Mouse (Mus musculus) neural tube, embryonic 14.5 days (tissue): Measurements from ENCODE around the gene Trappc2l. TPM values are rescaled to one million over a fixed set of nuclear protein-coding genes. Genes with fewer than 3 reads are reported as not detected.

Experiments used
- ATAC-seq: fragments of 200-750 bp; cut with Nextera tagmentation; 2 replicates; pipeline ENCODE4 v1.8.0; 2017; ENCODE audit warnings: low read depth, mild to moderate bottlenecking, moderate TSS enrichment, moderate library complexity
- H3K27ac ChIP-seq: fragments of 300-500 bp; sonication (generic); 2 replicates; pipeline ENCODE4 v1.5.1; 2014; ENCODE audit warnings: low read depth, mild to moderate bottlenecking, control low read depth, low read length, moderate library complexity, mixed read lengths
- H3K27me3 ChIP-seq: fragments of 300-500 bp; sonication (generic); 2 replicates; pipeline ENCODE4 v1.6.1; 2014; ENCODE audit warnings: low read length; ENCODE audit not compliant: control insufficient read depth, insufficient read depth
- H3K36me3 ChIP-seq: fragments of 300-500 bp; sonication (generic); 2 replicates; pipeline ENCODE4 v1.6.1; 2014; ENCODE audit warnings: low read length, mixed read lengths; ENCODE audit not compliant: control insufficient read depth, insufficient read depth
- H3K4me1 ChIP-seq: fragments of 300-500 bp; sonication (generic); 2 replicates; pipeline ENCODE4 v1.6.1; 2014; ENCODE audit warnings: low read length; ENCODE audit not compliant: control insufficient read depth, insufficient read depth
- H3K4me2 ChIP-seq: fragments of 300-500 bp; sonication (generic); 2 replicates; pipeline ENCODE4 v1.6.1; 2014; ENCODE audit warnings: mild to moderate bottlenecking, low read depth, low read length, control low read depth
- H3K4me3 ChIP-seq: fragments of 300-500 bp; sonication (generic); 2 replicates; pipeline ENCODE4 v1.5.1; 2014; ENCODE audit warnings: low read depth, low read length, control low read depth, mixed read lengths
- H3K9ac ChIP-seq: fragments of 300-500 bp; sonication (generic); replicated peaks from 2 replicates; pipeline ENCODE4 v1.6.1; 2014; ENCODE audit warnings: low read depth, mild to moderate bottlenecking, control low read depth, low read length, mixed read lengths
- H3K9me3 ChIP-seq: fragments of 300-500 bp; sonication (generic); 2 replicates; pipeline ENCODE4 v1.6.1; 2016; ENCODE audit warnings: low read length; ENCODE audit not compliant: control insufficient read depth
- WGBS: fragments of 180-500 bp; shearing (Covaris S2); extraction: QIAGEN DNeasy Blood & Tissue Kit; methylation state at CpG from one replicate; pipeline ENCODE4 v1.1.7; 2014; 5-methylcytosine and 5-hydroxymethylcytosine counted together
- polyA plus RNA-seq: library from polyadenylated mRNA; unstranded; fragments of >200 nt; fragmentation: Nextera tagmentation; extraction: Ambion mirVana; gene quantifications from 2 replicates; pipeline ENCODE4 v1.2.1, GENCODE M21; 2014

Trappc2l gene
- polyA plus RNA-seq, 1 experiment from 2014 or later = 150 TPM

DNA sequence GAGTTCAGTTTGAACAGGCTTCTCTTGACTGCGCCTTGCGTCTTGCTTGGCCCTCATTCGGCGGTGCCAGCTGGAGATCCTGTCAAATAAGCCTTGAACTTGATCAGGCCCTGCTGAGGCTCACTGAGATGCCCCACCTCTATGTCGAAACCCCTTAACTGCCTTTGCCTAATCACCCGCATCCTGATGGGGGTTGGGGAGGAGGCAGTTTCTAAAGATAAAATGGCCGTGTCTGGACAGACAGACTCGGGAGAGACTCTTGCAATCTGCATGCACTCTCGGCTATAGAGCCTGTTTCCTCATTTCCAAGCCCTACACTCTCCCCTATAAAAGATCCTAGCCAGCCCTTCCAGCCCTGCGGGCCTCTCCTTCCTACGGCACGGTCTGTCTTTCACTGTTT, 18.2 kb upstream of the Trappc2l start:
- Histone ChIP-seq H3K4me2 (no peak overlapping the region), H3K9ac (no peak overlapping the region), H3K27ac (no peak overlapping the region), H3K9me3 (no peaks in the 10 kb centered on the region), H3K36me3 (no peaks in the 10 kb centered on the region), H3K4me3 (no peak overlapping the region), H3K4me1 (0 out of 2 replicates have a peak, but pooled peaks cover 7% of the 10 kb centered on the region), H3K27me3 (no peaks in the 10 kb centered on the region)
- 60% methylated on average over 12 of the region's 12 CpGs for WGBS
- ATAC-seq = no peak

GRCm38 (mm10) chr8:122593783-122594507, 17.5 kb upstream of the Trappc2l start:
- 61% methylated on average over 19 of the region's 19 CpGs for WGBS
- H3K36me3 ChIP-seq = no peaks in the 10 kb centered on the region
- no peaks in the 10 kb centered on the region for H3K27me3 ChIP-seq
- no peak overlapping the region for H3K4me2 ChIP-seq
- H3K4me1 ChIP-seq = 0 out of 2 replicates have a peak, but pooled peaks cover 7% of the 10 kb centered on the region
- no peak overlapping the region for H3K4me3 ChIP-seq
- H3K9ac ChIP-seq = no peak overlapping the region
- no peaks in the 10 kb centered on the region for H3K9me3 ChIP-seq
- H3K27ac ChIP-seq = no peak overlapping the region
- ATAC-seq = peak; percentile 24; the same call in 1 of the 2 replicates

GRCm38 (mm10) chr8:122596031-122596430, 15.4 kb upstream of the Trappc2l start:
- Histone ChIP-seq H3K9ac (no peak overlapping the region), H3K4me1 (0 out of 2 replicates have a peak, but pooled peaks cover 7% of the 10 kb centered on the region), H3K4me2 (no peak overlapping the region), H3K27ac (no peak overlapping the region), H3K27me3 (no peaks in the 10 kb centered on the region), H3K9me3 (no peaks in the 10 kb centered on the region), H3K36me3 (no peaks in the 10 kb centered on the region), H3K4me3 (no peak overlapping the region)
- 63% methylated on average over 4 of the region's 4 CpGs for WGBS
- no peak for ATAC-seq

DNA sequence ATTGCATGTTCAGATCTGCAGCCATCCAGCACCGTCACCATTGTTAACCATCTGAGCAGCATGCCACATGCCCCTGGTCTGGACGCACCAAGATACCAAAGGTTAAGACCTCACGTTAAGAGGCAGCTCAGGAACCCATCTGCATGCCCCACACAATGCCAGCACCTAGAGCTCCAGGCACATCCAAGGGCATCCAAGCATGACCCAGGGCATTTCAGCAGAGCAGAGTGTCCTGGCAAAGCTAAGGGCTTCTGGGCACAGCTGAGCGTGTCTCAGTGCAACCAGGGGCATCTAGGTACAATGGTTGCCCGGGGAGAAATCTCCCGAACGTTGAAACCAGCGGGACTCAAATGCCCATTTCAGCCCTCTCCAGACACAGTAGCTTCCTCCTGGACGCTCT, 10.8 kb upstream of the Trappc2l start:
- Histone ChIP-seq H3K27ac (no peak overlapping the region), H3K36me3 (no peaks in the 10 kb centered on the region), H3K4me1 (no peaks in the 10 kb centered on the region), H3K27me3 (no peaks in the 10 kb centered on the region), H3K4me2 (no peak overlapping the region), H3K9ac (no peak overlapping the region), H3K9me3 (no peaks in the 10 kb centered on the region), H3K4me3 (no peak overlapping the region)
- no peak for ATAC-seq
- WGBS = 84% methylated on average over 9 of the region's 9 CpGs

DNA sequence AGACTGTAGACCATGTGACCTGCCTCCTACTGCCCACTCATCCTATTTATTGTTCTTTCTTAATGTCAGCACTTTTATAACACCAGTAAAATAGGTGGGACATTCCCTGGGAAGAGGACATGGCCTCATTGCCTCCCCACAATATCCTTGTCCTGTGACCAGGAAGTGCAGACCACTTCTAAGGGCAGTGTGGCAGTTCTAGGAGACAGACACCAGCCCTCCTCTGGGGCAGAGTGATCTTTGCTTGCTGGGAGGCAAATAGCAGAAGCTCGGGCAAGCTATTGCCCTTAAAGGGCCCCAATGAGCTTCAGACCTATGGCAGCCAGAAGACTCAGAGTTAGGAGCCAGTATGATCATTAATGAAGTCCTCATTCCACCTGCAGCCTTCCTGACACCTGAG, 6.8 kb upstream of the Trappc2l start:
- no peaks in the 10 kb centered on the region for H3K36me3 ChIP-seq
- no peaks in the 10 kb centered on the region for H3K4me1 ChIP-seq
- no peak overlapping the region for H3K9ac ChIP-seq
- H3K9me3 ChIP-seq = no peaks in the 10 kb centered on the region
- no peak overlapping the region for H3K4me2 ChIP-seq
- 25% methylated on average over 1 of the region's 1 CpGs for WGBS
- no peak overlapping the region for H3K4me3 ChIP-seq
- no peak for ATAC-seq
- no peaks in the 10 kb centered on the region for H3K27me3 ChIP-seq
- H3K27ac ChIP-seq = no peak overlapping the region

DNA sequence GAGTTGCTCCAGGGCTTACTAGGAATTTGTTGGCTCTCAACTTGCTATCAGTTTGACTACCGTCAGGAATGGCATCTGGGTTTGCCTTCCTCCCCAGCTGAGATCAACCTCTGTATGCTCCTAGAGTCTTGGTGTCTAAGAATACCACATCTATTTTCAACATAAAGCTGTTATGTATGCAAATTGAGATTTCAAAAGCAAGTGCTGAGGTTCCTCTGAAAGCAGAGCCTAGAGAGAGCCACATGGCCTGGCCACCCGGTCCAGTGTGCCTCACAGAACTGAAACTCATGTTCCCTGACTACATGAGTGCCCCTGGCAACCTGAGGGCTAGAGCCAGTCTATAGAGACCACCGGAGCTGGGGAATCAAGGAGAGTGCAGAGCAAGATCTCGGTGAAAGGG, 6.1 kb upstream of the Trappc2l start:
- Histone ChIP-seq H3K9ac (no peak overlapping the region), H3K4me2 (no peak overlapping the region), H3K27me3 (no peaks in the 10 kb centered on the region), H3K9me3 (no peaks in the 10 kb centered on the region), H3K4me3 (no peak overlapping the region), H3K4me1 (no peaks in the 10 kb centered on the region; the same call in 1 of the 2 replicates), H3K36me3 (no peaks in the 10 kb centered on the region), H3K27ac (no peak overlapping the region)
- 85% methylated on average over 4 of the region's 4 CpGs for WGBS
- ATAC-seq = no peak

DNA sequence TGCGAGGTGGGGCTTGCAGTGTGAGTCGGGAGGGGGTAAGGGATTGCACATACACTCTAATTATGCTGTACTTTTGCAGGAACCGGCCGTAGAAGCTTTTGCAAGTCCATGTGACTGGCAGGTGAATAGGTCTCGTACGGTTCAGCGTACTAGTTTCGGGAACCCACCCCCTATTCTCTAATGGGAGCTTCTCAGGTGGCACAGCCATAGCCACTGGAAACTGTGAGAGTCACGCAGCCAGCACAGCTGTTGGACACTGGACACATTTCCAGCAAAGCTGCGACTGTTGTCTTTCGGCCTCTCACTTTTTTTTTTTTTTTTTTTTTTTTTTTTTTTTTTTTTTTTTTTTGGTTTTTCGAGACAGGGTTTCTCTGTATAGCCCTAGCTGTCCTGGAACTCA, 4.6 kb upstream of the Trappc2l start:
- no peak for ATAC-seq
- no peak overlapping the region for H3K4me2 ChIP-seq
- WGBS = 93% methylated on average over 11 of the region's 12 CpGs

DNA sequence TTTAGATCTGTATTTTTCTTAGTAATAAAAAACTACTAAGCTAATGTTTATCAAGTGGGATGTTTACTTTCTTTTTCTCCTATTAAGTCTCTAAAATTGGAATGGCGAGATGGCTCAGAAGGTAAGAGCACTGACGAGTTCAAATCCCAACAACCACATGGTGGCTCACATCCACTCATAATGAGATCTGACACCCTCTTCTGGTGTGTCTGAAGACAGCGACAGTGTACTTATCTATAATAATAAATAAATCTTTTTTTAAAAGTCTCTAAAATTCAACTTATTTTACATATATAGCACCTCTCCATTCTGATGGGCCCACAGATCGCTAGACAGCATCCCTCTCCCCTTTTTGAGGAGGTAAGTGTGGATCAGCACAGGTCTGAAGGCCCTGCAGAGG, 1.2 kb upstream of the Trappc2l start:
- Histone ChIP-seq H3K27ac (no peak overlapping the region), H3K9ac (no peak overlapping the region), H3K4me1 (peaks cover 12% of the 10 kb centered on the region), H3K27me3 (no peaks in the 10 kb centered on the region), H3K4me2 (0 out of 2 replicates have a peak overlapping the region, but pooled peaks have one; percentile 88), H3K4me3 (no peak overlapping the region), H3K9me3 (no peaks in the 10 kb centered on the region), H3K36me3 (no peaks in the 10 kb centered on the region)
- WGBS = 67% methylated on average over 4 of the region's 4 CpGs
- no peak for ATAC-seq

More for the DNA sequence above, 4.6 kb upstream of the Trappc2l start:
- H3K9me3 ChIP-seq = no peaks in the 10 kb centered on the region
- H3K27ac ChIP-seq = no peak overlapping the region
- peaks cover 3% of the 10 kb centered on the region; the same call in 1 of the 2 replicates for H3K4me1 ChIP-seq
- no peaks in the 10 kb centered on the region for H3K36me3 ChIP-seq
- no peak overlapping the region for H3K4me3 ChIP-seq
- no peaks in the 10 kb centered on the region for H3K27me3 ChIP-seq
- H3K9ac ChIP-seq = no peak overlapping the region

- Histone ChIP-seq H3K4me2 (peak overlapping the region; percentile 88), H3K4me1 (peaks cover 12% of the 10 kb centered on the region), H3K9ac (peak overlapping the region; percentile 63), H3K9me3 (no peaks in the 10 kb centered on the region), H3K27ac (peak overlapping the region; percentile 64), H3K4me3 (peak overlapping the region; percentile 67), H3K27me3 (no peaks in the 10 kb centered on the region), H3K36me3 (no peaks in the 10 kb centered on the region)
- 0 out of 2 replicates have a peak, but pooled peaks have one; percentile 1 for ATAC-seq
- under 1% methylated on average over 20 of the region's 20 CpGs for WGBS
Observed at GRCm38 (mm10) chr8:122610612-122611277, 695 bp upstream of the Trappc2l start.
